Mouse (Mus musculus) gastrocnemius, adult 2 months (tissue): ENCODE measurements around the gene Tmem235. TPM values are rescaled to one million over a fixed set of nuclear protein-coding genes. Genes with fewer than 3 reads are reported as not detected.
A peak's percentile ranks its signal among the peaks of the same experiment; 100 is the strongest.

Experiments used
- DNase-seq: peaks from one replicate; pipeline ENCODE4 v3.0.0; 2022
- H3K27ac ChIP-seq: fragments of 200-600 bp; 2 replicates; pipeline ENCODE4 v1.8.1; 2022; ENCODE audit warnings: mild to moderate bottlenecking
- H3K4me3 ChIP-seq: fragments of 200-600 bp; 2 replicates; pipeline ENCODE4 v1.8.1; 2022; ENCODE audit warnings: mild to moderate bottlenecking, moderate library complexity
- CTCF ChIP-seq: fragments of 200-600 bp; IDR thresholded peaks from 2 replicates; pipeline ENCODE4 v1.8.1; 2022; ENCODE audit warnings: antibody characterized with exemption, mild to moderate bottlenecking, moderate library complexity
- intact Hi-C: fragments of 180-260 bp; cut with DNase I; formaldehyde crosslinking; loops from one replicate; pipeline ENCODE4 v1.15.1; 2025
- total RNA-seq, 2 experiments: library from RNA; stranded (reverse); gene quantifications; 2 replicates each; pipeline ENCODE4 v1.2.3; 2021

The Tmem235 gene
- total RNA-seq, 2 experiments from 2014 or later, result not detected

GRCm38 (mm10) chr11:117877917-117878745, 17.6 kb downstream of the Tmem235 start:
- no peak overlapping the region for H3K4me3 ChIP-seq
- DNase-seq, result peak; percentile 65
- peak overlapping the region; percentile 64 for H3K27ac ChIP-seq
- no peak for TF ChIP-seq CTCF
- intact Hi-C loops, result no loop called here

- intact Hi-C loops, result no loop called here
- no peak overlapping the region for H3K4me3 ChIP-seq
- no peak for DNase-seq
- no peak for TF ChIP-seq CTCF
- H3K27ac ChIP-seq, result no peak overlapping the region; the same call in 1 of the 2 replicates
Measured at GRCm38 (mm10) chr11:117878892-117879291, 18.3 kb downstream of the Tmem235 start.

- no peak for TF ChIP-seq CTCF
- H3K4me3 ChIP-seq, result no peak overlapping the region
- intact Hi-C loops, result no loop called here
Measured at GRCm38 (mm10) chr11:117879676-117880075, 19.1 kb downstream of the Tmem235 start.

GRCm38 (mm10) chr11:117880336-117880976, 19.9 kb downstream of the Tmem235 start:
- no peak overlapping the region for H3K4me3 ChIP-seq
- H3K27ac ChIP-seq, result no peak overlapping the region
- intact Hi-C loops, result no loop called here
- no peak for DNase-seq
- TF ChIP-seq CTCF, result no peak

More at GRCm38 (mm10) chr11:117879676-117880075, 19.1 kb downstream of the Tmem235 start:
- no peak for DNase-seq
- no peak overlapping the region for H3K27ac ChIP-seq

- intact Hi-C loops, result no loop called here
- DNase-seq, result no peak
- no peak overlapping the region for H3K4me3 ChIP-seq
- H3K27ac ChIP-seq, result no peak overlapping the region
- TF ChIP-seq CTCF, result no peak
Measured at GRCm38 (mm10) chr11:117880977-117881358, 20.4 kb downstream of the Tmem235 start.

DNA sequence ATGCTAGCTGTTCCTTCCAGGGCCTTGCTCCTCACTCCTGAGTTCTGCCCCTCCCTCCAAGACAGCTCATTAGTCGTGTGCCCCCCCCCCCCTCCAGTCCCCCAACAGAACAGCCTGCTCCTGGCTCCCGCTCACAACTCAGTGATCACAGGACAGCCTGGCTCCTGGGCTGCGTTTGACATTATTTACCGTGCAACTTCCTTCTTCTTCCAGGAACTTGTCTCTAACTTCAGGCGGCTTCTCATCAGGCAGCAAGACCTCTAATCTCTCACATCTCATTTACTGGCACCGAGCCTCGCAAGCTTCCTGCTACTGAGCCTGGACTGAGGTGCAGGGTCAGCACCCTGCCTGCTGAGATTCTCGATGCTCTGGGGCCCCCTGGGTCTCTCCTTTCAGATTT, 21.2 kb downstream of the Tmem235 start:
- Histone ChIP-seq H3K27ac (no peak overlapping the region), H3K4me3 (no peak overlapping the region)
- peak; percentile 51 for DNase-seq
- intact Hi-C loops, result no loop called here
- TF ChIP-seq CTCF, result no peak

GRCm38 (mm10) chr11:117882208-117882607, 21.7 kb downstream of the Tmem235 start:
- intact Hi-C loops, result no loop called here

GRCm38 (mm10) chr11:117886000-117886399, 25.4 kb downstream of the Tmem235 start:
- DNase-seq, result no peak
- Histone ChIP-seq H3K4me3 (no peak overlapping the region), H3K27ac (no peak overlapping the region)
- no peak for TF ChIP-seq CTCF
- intact Hi-C loops, result no loop called here

More at GRCm38 (mm10) chr11:117882208-117882607, 21.7 kb downstream of the Tmem235 start:
- TF ChIP-seq CTCF, result no peak
- no peak for DNase-seq
- no peak overlapping the region for H3K4me3 ChIP-seq
- no peak overlapping the region for H3K27ac ChIP-seq

GRCm38 (mm10) chr11:117888168-117888852, 27.8 kb downstream of the Tmem235 start:
- no peak overlapping the region for H3K27ac ChIP-seq
- DNase-seq, result no peak
- no peak overlapping the region for H3K4me3 ChIP-seq
- TF ChIP-seq CTCF, result no peak
- intact Hi-C loops, result no loop called here

GRCm38 (mm10) chr11:117888853-117889822, 28.6 kb downstream of the Tmem235 start:
- peak overlapping the region; percentile 28; the same call in 1 of the 2 replicates for H3K4me3 ChIP-seq
- TF ChIP-seq CTCF, result no peak
- intact Hi-C loops, result no loop called here
- no peak overlapping the region; the same call in 1 of the 2 replicates for H3K27ac ChIP-seq
- no peak for DNase-seq

GRCm38 (mm10) chr11:117889887-117890340, 29.4 kb downstream of the Tmem235 start:
- H3K4me3 ChIP-seq, result no peak overlapping the region
- TF ChIP-seq CTCF, result no peak
- no peak for DNase-seq
- 0 out of 2 replicates have a peak overlapping the region, but pooled peaks have one; percentile 16 for H3K27ac ChIP-seq
- intact Hi-C loops, result no loop called here
